Mouse (Mus musculus) ovary, postnatal 14 days (tissue): Measurements from ENCODE around the gene Mlf1.

Source experiments
- DNase-seq: peaks from one replicate; pipeline ENCODE4 v3.0.0; 2022; ENCODE audit warnings: low spot score

The Mlf1 gene

DNA sequence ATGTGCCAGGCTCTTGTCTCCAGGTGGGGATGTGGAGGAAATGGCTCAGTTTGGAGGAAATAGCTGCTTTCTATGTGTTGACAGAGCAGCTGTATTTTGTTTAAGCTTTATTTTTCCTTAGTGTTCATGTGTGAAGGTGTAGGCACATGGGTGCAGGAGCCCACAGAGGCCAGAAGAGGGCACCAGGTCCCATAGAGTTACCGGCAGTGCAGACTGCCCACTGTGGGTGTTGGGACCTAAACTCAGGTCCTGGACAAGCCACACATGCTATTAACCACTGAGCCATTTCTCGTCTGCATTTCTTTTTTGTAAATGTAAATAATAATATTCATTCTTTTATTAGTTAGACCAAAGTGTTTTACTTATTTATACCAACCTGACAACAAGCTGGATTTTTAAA is 73.2 kb downstream of the Mlf1 start:
- DNase-seq = no peak
